Comparison of ENCODE assay signal across 1 mouse cellular context in genomic region chr4:138342778-138343177, GRCm38 (mm10).
TF ChIP-seq lines count a peak whose summit lies in the region.

No protein-coding gene starts in this region.

TF ChIP-seq in MEL, 35 proteins besides CTCF, POLR2A, EP300 and RAD21:
- TF ChIP-seq TAL1 (IDR thresholded peaks at IDR 0.05; ENCODE audit: low read length): no peak
- TF ChIP-seq E2F4 (IDR thresholded peaks at IDR 0.05; ENCODE audit: borderline replicate concordance, low read depth, low read length): no peak
- TF ChIP-seq GABPA (IDR thresholded peaks at IDR 0.05; ENCODE audit: low read depth, low read length): no peak
